Mouse (Mus musculus): Measurements from ENCODE around the gene Acvr2b.
"Not testable (repeated sequence)": the region's sequence is repeated elsewhere in the genome, so short reads cannot be mapped to it uniquely, and the experiment has no call there.

The Acvr2b gene

DNA sequence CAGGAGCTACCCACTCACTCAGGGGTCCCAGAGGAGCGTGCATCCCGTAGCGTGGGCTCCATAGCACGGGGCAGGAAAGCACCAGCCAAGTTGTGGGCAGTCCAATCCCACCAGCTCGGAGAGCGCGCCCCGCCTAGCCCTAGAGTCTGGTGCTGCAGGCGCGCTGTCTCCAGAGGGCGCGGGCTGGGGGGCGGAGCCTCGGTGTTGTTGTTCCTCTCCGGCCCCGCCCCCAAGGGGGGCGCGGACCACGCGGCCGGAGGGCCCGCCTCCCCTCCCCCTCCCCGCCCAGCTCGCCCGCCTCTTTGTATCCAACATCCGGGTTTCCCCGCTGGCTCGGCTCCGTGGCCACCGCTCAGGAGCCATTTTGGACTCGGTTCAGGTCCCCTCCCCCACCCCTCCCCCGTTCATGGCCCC lies at the start of gene Acvr2b:
Gene Acvr2b, plus strand, starts transcription at position 318 of the 414 bp plus-strand sequence.
- peak; percentile 66 for DNase-seq (ENCODE audit: low read depth, low spot score)

GRCm38 (mm10) chr9:119353926-119354325 lies 48.0 kb upstream of the Acvr2b start:
- DNase-seq (ENCODE audit: low read depth, low spot score), result no peak

DNA sequence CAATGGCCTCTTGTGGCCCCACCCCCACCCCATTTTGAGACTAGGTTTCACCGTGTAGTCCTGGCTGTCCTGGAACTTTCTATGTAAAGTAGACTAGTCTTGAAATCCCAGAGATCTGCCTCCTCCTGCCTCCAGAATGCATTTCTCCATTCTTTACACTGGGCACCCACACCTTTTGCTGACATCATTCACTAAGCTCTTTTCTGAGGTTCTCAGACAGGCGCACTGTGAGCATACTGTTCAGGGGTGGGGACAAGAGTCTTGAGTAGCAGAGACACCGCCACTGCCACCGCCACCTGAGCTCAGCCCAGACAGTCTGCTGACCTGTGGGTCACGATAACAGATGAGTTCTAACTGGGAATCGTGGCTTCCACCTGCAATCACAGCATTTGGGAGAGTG lies 46.0 kb upstream of the Acvr2b start:
- DNase-seq (ENCODE audit: low read depth, low spot score), result no peak

- peak; percentile 82 for DNase-seq (ENCODE audit: low read depth, low spot score)
Observed at GRCm38 (mm10) chr9:119357331-119358057, 44.4 kb upstream of the Acvr2b start, which contains the start of gene Xylb. TSS of gene Xylb (plus strand) at chr9:119357381.

- no peak for DNase-seq (ENCODE audit: low read depth, low spot score)
Observed at GRCm38 (mm10) chr9:119358058-119358429, 43.9 kb upstream of the Acvr2b start.

DNA sequence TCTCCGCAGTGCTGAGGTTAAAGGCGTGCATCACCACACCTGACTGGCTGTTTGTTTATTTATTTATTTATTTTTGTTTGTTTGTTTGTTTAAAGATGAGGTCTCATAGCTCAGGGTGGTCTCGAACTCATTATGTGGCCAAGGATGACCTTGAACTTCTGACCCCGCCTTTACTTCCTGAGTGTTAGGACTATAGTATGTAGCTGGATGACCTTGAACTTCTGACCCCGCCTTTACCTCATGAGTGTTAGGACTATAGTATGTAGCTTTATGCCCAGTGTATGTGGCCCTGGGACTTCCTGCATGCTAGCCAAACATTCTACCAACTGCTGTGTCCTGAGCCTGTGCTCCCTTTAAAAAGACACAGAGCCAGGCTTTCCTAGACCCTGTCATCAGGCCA lies 40.5 kb upstream of the Acvr2b start:
- DNase-seq (ENCODE audit: low read depth, low spot score), result no peak

DNA sequence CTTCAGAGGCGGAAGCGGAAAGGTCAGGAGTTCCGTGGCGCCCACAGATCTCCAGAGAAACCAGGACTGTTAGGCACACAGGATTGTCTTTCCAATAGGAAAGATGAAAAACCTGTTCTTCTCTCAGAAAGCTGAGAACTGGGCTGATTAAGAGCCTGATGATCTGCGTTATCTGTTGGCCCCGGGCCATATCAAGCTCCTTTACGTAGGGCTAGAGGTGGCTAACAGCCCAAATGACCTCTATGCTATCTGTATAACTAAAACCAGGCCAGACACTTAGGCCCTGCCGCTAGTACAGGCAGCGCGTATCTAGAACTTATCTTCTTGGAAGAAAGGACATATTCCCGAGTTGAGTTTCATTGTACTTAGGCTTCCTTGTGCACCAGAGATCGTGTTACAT lies 38.7 kb upstream of the Acvr2b start:
- DNase-seq (ENCODE audit: low read depth, low spot score), result no peak

GRCm38 (mm10) chr9:119365284-119365683 lies 36.6 kb upstream of the Acvr2b start, which contains the start of gene Slc22a14:
TSS of gene Slc22a14 (minus strand) at chr9:119365553.
- no peak for DNase-seq (ENCODE audit: low read depth, low spot score)

GRCm38 (mm10) chr9:119368367-119368766 lies 33.6 kb upstream of the Acvr2b start:
- DNase-seq (ENCODE audit: low read depth, low spot score), result no peak

DNA sequence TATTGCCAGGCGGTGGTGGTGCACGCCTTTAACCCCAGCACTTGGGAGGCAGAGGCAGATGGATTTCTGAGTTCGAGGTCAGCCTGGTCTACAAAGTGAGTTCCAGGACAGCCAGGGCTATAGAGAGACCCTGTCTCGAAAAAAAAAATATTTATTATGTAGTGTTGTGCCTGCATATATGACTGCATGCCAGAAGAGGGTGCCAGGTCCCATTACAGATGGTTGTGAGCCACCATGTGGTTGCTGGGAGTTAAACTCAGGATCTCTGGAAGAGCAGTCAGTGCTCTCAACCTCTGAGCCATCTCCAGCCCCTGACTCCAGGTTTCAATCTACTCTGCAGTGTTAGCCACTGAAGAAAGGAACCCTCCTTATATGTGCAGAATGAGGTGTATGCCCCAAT lies 31.1 kb upstream of the Acvr2b start:
- DNase-seq (ENCODE audit: low read depth, low spot score), result not testable (repeated sequence)

- DNase-seq (ENCODE audit: low read depth, low spot score), result no peak
Observed at GRCm38 (mm10) chr9:119371251-119371650, 30.7 kb upstream of the Acvr2b start.

- DNase-seq (ENCODE audit: low read depth, low spot score), result no peak
Observed at GRCm38 (mm10) chr9:119375008-119375407, 26.9 kb upstream of the Acvr2b start.

DNA sequence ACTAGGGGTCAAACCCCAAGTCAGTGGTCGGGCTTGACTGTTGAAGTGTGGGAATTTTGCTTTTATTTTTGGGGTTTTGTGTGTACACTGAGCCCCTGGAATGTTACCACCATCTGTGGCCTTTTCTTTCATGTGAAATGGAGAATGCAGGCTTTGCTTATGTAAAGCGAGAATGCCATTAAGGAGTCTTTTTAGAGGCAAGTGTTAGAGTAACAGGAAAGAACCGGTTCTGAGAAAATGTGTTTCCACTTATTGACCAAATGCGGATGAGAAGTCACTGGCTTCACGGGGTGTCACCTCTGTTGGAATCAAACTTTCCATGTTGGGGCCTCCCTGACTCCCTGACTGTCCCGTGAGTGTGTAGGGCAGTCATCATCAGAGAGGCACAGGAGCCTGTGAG lies 26.4 kb upstream of the Acvr2b start:
- no peak for DNase-seq (ENCODE audit: low read depth, low spot score)

DNA sequence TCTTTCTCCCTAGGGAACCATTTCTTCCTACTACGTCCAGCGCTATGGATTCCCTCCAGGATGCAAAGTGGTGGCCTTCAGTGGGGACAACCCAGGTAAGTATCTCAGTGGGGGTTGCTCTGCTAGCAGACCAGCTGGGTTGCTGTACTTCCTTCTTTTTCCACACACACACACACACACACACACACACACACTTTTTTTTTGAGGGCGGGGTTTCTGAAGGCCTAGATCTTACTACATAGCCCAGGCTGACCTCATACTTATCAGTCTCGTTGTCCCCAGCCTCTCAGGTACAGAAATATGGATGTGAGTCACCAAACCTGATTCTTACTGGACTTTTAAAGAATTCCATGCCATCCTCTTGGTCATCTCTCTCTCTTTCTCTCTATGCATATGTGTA lies 23.7 kb upstream of the Acvr2b start:
- no peak for DNase-seq (ENCODE audit: low read depth, low spot score)

DNA sequence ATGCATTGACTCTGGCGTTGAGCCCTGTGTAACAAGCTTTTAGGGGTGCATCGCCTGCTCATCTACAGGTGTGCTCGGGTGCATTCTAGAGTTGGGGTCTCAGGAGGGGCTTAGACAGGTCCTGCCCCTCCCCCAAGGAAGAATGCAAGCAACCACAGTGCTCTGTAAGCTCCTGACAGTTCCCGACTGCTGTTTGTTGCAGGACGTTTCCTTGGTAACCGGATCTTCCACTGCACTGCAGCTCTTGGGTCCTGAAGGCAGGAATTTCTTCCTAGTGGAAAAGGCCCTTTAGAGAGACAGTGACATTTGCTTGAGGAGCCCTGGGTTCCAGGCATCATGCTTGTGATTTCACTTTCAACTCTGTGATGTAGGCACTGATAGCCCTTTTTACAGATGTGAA lies 19.3 kb upstream of the Acvr2b start:
- DNase-seq (ENCODE audit: low read depth, low spot score), result no peak

- peak; percentile 6 for DNase-seq (ENCODE audit: low read depth, low spot score)
Observed at GRCm38 (mm10) chr9:119388956-119389355, 13.0 kb upstream of the Acvr2b start.

DNA sequence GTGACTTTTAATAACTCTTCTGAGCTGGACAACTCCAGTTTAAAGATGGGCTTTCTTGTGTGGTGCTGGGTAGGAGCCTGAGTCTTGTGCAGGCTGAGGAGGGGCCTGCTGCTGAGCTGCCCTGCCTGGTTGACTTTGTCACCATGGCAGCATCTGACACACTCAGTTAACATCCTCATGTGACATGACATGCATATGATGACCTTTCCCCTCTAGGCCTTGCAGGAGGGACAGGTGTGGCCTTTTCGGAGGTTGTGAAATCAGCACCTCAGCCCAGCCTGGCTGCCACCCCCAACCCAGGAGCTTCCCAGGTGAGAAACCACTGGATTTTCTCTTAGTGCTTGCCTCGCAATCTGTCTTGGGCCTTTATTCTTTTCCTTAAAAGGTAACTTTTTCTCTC lies 11.7 kb upstream of the Acvr2b start:
- no peak for DNase-seq (ENCODE audit: low read depth, low spot score)

GRCm38 (mm10) chr9:119394808-119395207 lies 7.1 kb upstream of the Acvr2b start:
- DNase-seq (ENCODE audit: low read depth, low spot score), result no peak

- DNase-seq (ENCODE audit: low read depth, low spot score), result no peak
Observed at GRCm38 (mm10) chr9:119401351-119401750, 567 bp upstream of the Acvr2b start.

GRCm38 (mm10) chr9:119402253-119403235 lies 626 bp downstream of the Acvr2b start:
- peak; percentile 19 for DNase-seq (ENCODE audit: low read depth, low spot score)

GRCm38 (mm10) chr9:119403236-119403641 lies 1.3 kb downstream of the Acvr2b start:
- no peak for DNase-seq (ENCODE audit: low read depth, low spot score)

DNA sequence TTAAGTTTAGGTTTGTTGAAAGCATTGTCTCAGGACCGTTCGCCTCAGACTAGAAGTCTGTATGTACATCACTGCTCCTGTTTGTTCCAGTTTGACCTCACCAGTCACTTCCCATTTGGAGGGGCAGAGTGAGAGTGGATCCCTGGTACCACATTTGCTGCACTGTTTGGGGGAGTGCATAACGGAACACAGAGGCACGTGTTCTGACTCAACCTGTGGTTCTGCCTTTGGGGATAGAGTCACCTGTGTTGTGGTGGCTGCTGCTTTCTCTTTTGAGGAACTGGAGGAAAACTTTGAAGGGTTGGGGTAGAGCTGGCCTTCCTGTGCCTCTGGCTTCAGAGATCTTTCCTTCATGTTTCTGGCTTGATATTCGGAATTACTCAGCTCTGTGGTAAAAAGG lies 2.2 kb downstream of the Acvr2b start:
- no peak for DNase-seq (ENCODE audit: low read depth, low spot score)

GRCm38 (mm10) chr9:119407884-119408283 lies 6.0 kb downstream of the Acvr2b start:
- no peak for DNase-seq (ENCODE audit: low read depth, low spot score)
